Mouse (Mus musculus): ENCODE measurements around the gene Igsf8.

The Igsf8 gene

DNA sequence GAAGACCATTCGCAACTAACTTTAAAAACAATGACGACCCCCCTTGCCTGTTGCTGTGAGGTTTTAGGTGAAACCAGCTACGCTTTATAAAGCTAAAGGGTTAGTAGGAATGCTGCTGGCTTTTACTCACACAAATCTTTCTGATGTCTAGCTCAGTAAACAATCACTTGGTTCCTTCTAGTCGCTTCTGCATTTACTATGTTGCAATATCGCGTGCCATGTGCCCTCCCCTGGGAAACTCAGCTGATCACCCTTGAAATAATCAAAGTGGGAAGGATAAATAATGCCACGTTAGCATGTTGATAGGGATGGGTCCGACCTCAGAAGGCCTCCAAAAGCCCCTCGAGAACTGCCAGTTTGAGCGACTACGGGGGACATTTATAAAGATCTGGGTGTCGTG is 85.9 kb downstream of the Igsf8 start:
- no peak for DNase-seq (ENCODE audit: low read depth)

DNA sequence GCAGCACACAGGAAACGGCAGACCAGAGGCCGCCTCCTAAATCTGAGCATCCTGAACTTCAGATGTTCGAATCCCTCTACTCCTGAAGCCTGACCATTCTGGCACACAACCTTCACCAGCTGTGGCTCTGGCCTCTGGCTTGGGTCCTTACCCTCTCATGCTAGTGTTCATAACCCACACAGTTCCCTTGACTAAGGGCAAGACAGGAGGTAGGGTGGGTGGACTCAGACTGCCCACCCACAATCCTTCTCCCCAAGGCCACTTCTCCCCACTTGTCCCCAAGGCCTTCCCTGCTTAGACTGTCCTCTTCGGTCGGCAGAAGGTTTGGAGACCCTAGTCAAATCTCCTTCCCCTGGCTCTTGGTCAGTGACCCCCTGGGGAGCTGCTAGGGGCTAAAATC is 88.1 kb downstream of the Igsf8 start:
- DNase-seq (ENCODE audit: low read depth): no peak

DNA sequence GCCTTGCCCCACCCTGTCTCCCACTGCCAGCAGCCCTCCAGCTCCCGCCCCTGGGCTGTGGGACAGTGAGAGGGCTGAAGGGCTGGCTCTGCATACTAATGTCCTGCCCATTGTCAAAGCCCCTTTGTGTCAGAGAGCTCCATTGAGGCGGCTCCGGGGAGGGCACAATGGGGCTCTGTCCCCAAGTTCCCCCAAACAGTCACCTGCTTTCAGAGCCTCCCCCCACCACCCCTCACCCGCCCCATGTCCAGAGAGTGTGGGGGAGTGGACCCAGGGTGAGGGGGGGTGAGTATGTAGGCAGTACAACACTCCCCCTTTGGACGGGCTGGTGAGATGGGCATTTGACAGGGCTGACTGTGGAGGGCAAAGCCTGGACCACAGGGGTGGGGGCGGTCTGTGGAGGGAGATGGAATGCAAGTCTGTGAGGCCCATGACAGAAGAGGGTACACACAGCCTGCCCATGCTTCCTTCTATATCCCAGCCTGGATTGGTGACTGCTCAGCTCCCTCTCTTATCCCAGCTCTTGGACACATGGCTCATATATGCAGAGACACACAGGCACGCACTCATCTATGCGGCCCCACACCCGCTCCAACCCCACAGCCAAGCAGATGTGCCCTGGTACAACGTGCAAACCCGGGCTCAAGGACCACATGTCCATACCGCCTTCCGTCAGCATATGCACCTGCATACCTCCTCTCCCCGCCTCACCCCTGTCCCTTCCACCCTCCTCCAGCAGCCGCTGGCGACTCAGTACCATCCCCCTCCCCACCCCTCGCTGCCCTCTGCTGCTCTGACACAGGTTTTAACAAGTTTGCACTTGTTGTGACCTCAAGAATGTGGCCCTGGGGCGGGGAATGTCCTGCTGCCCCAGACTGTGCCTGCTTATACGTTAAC is 88.7 kb downstream of the Igsf8 start:
- no peak for DNase-seq (ENCODE audit: low read depth)

DNA sequence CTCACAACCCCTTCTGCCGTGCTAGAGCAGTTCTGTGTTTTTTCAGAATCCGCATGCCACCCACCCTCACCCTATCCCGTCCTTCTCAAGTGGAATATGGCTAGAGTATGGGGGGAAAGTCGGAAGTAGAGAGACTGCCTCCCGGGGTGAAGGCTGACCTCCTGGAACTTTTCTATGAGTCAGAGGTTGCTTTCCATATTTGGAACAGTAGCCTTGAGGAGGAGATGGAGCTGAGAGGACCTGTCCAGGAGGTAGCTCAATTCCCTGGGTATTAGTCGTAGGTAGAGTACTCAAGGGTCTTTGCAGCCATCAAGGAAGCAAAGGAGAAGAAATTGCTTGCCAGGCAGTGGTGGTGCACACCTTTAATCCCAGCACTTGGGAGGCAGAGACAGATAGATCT is 90.6 kb downstream of the Igsf8 start:
- DNase-seq (ENCODE audit: low read depth): no peak

DNA sequence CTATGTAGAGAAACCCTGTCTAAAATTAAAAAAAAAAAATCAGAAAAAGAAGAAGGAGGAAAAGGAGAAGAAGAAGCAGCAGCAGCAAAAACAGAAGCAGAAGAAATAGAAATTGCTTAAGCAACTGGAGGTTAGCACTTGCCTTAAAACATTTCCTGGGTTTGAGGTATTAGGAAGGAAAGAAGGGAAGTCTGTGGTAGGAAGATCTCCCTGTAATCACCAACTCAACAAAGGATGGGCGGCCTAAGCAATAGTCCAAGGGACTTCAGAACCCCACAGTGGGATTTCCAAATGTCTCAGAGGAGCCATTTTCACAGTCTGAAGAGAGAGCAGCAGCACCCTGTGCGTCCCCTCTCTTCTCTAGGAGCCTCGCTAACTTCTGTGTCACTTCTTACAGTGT is 91.0 kb downstream of the Igsf8 start:
- no peak for DNase-seq (ENCODE audit: low read depth)

DNA sequence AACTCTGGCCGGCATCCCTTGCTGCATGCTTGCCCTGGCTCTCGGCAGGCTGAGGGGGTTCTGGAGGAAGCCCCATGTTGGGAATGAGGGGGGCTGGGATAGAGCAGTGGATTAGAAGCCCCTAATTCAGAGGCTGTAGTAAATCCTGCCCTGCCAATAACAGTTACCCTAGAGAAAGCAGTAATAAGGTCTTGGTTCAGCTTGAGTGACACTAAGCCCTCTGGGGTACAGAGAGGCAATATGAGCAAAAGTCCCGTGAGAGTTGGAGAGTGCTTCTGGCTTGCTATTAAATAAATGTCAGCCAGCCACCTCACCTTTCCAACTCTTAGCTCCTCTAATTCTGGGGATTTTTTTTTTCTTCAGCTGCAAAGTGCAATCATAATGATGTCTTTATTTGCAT is 93.9 kb downstream of the Igsf8 start:
- no peak for DNase-seq (ENCODE audit: low read depth)

DNA sequence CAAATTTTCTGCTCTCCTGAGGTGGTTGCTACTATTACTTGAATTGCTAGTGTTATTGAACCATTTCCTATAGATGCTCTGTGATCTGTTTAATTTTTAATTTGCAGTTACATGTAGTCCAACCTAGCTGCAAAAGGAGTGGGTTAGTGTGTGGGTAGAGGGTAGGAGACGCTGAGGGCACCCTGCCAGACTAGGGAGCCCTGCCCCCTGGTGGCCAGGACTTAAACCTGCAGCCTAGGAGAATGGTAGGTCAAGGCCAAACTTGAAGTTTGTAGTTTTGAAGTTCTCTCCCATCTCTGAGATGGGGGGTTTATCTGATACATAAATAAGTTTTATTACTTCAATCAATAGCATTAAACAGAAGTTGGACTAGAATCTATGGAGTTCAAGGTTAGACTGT is 96.1 kb downstream of the Igsf8 start:
- DNase-seq (ENCODE audit: low read depth): no peak

DNA sequence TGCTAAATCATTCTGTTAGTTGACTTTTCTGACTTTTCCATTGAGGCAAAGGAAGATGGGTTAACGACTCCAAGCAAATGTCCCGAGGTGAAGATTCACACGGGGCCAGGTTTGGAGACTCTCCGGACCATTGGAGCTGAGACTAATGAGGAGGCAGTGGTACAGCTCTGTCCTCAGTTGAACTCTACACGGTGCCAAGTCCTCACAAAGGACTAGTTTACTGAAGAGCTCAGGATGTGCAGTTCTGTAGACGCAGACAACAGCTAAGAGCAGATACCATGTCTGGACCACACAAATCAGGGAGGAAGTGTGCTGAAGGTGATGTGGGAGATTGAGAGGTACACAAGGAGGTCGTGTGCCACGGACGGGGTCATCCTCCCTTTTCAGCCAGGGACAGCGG is 96.9 kb downstream of the Igsf8 start:
- DNase-seq (ENCODE audit: low read depth): no peak

DNA sequence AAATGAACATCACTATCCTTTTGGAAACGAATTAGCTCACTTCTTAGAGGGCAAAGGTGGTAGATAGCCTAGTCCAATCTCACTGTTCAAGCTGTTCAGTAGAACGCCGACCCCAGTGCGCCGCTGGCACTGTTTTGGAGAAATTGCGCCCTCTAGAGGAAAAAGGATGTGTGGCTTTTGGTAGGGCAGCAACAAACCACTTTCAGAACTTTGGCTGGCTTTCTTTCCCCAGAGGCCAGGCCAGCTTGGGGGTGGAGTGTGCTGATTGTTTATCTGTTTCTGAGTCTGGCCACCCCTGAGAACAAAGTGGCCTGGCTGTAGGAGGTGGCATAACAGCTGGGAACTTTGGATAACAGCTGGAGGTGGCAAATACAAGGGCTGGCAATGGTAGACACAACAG is 103.2 kb downstream of the Igsf8 start:
- peak; percentile 17 for DNase-seq (ENCODE audit: low read depth)

DNA sequence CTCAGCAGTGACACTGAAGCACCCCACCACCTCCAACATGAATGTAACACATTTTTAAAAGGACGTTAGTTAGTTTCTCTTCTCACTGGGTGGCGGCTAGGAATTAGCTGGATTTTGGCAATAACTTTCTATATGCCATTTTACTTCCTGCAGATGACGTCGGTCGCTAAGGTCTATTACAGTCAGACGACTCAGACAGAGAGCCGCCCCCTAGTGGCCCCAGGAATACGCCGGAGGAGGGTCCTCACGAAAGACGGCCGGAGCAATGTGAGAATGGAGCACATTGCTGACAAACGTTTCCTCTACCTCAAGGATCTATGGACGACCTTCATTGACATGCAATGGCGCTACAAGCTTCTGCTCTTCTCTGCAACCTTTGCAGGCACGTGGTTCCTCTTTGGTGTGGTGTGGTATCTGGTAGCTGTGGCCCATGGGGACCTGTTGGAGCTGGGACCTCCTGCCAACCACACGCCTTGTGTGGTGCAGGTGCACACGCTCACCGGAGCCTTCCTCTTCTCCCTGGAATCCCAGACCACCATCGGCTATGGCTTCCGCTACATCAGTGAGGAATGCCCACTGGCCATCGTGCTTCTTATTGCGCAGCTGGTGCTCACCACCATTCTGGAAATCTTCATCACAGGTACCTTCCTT is 107.5 kb downstream of the Igsf8 start:
- DNase-seq (ENCODE audit: low read depth): no peak

Measured in fibroblast of lung, adult 2 months (primary cell).